10 mouse cellular contexts compared by ENCODE assay signal in the genomic region with DNA sequence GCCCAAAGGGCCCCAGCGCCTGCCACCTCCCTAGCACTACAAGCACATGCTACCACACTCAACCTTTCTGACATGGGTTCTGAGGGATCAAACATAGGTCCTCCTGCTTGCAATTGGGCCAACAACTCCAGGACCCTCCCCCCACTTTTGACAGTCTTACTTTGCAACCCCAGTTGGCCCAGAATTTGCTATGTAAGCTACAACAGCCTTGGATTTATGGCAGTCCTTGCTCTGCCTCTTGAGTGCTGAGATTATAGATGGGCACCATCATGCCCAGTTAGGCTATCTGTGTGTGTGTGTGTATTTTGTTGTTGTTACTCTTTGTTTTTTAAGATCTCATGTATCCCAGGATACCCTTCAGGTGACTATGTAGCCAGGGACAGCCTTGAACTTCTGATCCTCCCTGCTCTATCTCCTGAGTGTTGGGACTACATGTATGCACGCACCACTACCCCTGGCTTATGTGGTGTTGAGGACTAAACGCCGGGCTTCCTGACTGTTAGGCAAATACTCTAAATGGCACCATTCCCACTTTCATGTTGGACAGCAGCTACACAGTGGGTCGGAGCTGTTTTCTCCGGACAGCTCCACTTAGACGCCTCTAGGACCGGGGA. TPM values are rescaled to one million over a fixed set of nuclear protein-coding genes. Genes with fewer than 3 reads are reported as not detected.
DNase-seq lines count a peak whose midpoint lies in the region; ATAC-seq and TF ChIP-seq lines count a peak whose summit lies in the region.
"Had no signal": no experiment of that assay in that cellular context is flagged by ENCODE, and none has a peak within 500 bp of the region (broad histone marks: within the 10 kb centered on the region; RNA-seq: fewer than 3 reads in every experiment).

No protein-coding gene starts in this region.

- peak overlapping the region; percentile 93 to 95 for H3K27ac ChIP-seq in heart, embryonic 14.5 days (replicated peaks in 1 of 2; ENCODE audit: control insufficient read depth in 1 of 2, insufficient read depth in 1 of 2, low read depth in 2 of 2, low read length in 2 of 2)
- peak overlapping the region; percentile 98 for H3K27ac ChIP-seq in bone marrow macrophage, adult 2 months (ENCODE audit: insufficient read depth, low read depth, low read length)
- peak overlapping the region; percentile 62; the same call in 1 of the 2 replicates for H3K27ac ChIP-seq in hindbrain, embryonic 13.5 days
- no peak overlapping the region for H3K27ac ChIP-seq in midbrain, embryonic 11.5 days (ENCODE audit: low read depth, low read length)

- no peak for DNase-seq in heart, postnatal 25 days (ENCODE audit: low spot score)
- peak; percentile 86 for DNase-seq in midbrain, embryonic 11.5 days (ENCODE audit: low spot score, missing footprints)
- no peak for DNase-seq in urinary bladder, postnatal 4 days (ENCODE audit: low spot score in 2 of 2)
- DNase-seq in right cerebral cortex, postnatal 25 days, result no peak

- ATAC-seq in heart, embryonic 14.5 days (ENCODE audit: insufficient number of reproducible peaks, insufficient read depth, low FRiP score, low read depth), result no peak
- ATAC-seq in hindbrain, embryonic 13.5 days (ENCODE audit: low FRiP score), result peak; percentile 45
- ATAC-seq in midbrain, embryonic 11.5 days (ENCODE audit: low FRiP score), result peak; percentile 36
- ATAC-seq in monocyte, adult 5-6 weeks (replicated peaks; ENCODE audit: insufficient number of reproducible peaks, low FRiP score, low TSS enrichment, poor library complexity, severe bottlenecking), result no peak
- ATAC-seq: inflammation-experienced regulatory T-cells, adult 6 months had no signal

- intact Hi-C loops in heart, postnatal 25 days (cut with DNase I), result no loop called here

- TF ChIP-seq POLR2A in bone marrow macrophage, adult 2 months (IDR thresholded peaks at IDR 0.05; ENCODE audit: borderline replicate concordance, low read depth, low read length), result no peak

- H3K4me3 ChIP-seq in heart, embryonic 14.5 days (ENCODE audit: control insufficient read depth in 1 of 2, insufficient read depth in 1 of 2, low read depth in 1 of 2, low read length in 2 of 2), result peak overlapping the region; percentile 69 to 80
- H3K4me3 ChIP-seq in bone marrow macrophage, adult 2 months (ENCODE audit: insufficient read depth, low read length), result peak overlapping the region; percentile 51
- H3K4me3 ChIP-seq in hindbrain, embryonic 13.5 days, result peak overlapping the region; percentile 64
- H3K4me3 ChIP-seq in midbrain, embryonic 11.5 days (ENCODE audit: low read depth, low read length), result peak overlapping the region; percentile 60

- no peaks in the 10 kb centered on the region for H3K36me3 ChIP-seq in heart, embryonic 14.5 days (ENCODE audit: control insufficient read depth, insufficient read depth, low read length)
- no peaks in the 10 kb centered on the region for H3K36me3 ChIP-seq in hindbrain, embryonic 13.5 days
- H3K36me3 ChIP-seq in midbrain, embryonic 11.5 days (ENCODE audit: control insufficient read depth, insufficient read depth, low read length), result no peaks in the 10 kb centered on the region

- 19% methylated on average over 8 of the region's 8 CpGs for WGBS in heart, embryonic 14.5 days
- WGBS in hindbrain, embryonic 13.5 days, result 25% methylated on average over 8 of the region's 8 CpGs
- 20% methylated on average over 8 of the region's 8 CpGs for WGBS in midbrain, embryonic 11.5 days

- TF ChIP-seq CTCF in bone marrow macrophage, adult 2 months (IDR thresholded peaks at IDR 0.05; ENCODE audit: low read depth, low read length), result no peak

- no peaks in the 10 kb centered on the region for H3K9me3 ChIP-seq in heart, embryonic 14.5 days (ENCODE audit: control insufficient read depth, low read length)
- no peaks in the 10 kb centered on the region for H3K9me3 ChIP-seq in hindbrain, embryonic 13.5 days
- H3K9me3 ChIP-seq in midbrain, embryonic 11.5 days (ENCODE audit: control insufficient read depth, low read length), result no peaks in the 10 kb centered on the region

- H3K27me3 ChIP-seq in heart, embryonic 14.5 days (ENCODE audit: control insufficient read depth, insufficient read depth, low read length), result no peaks in the 10 kb centered on the region
- H3K27me3 ChIP-seq in hindbrain, embryonic 13.5 days, result no peaks in the 10 kb centered on the region
- no peaks in the 10 kb centered on the region for H3K27me3 ChIP-seq in midbrain, embryonic 11.5 days (ENCODE audit: control insufficient read depth, insufficient read depth, low read length)
- H3K27me3 ChIP-seq: Patski had no signal

- H3K4me1 ChIP-seq in heart, embryonic 14.5 days (ENCODE audit: control insufficient read depth in 2 of 2, insufficient read depth in 2 of 2, low read length in 2 of 2), result peaks cover 69 to 81% of the 10 kb centered on the region in 2 experiments
- H3K4me1 ChIP-seq in bone marrow macrophage, adult 2 months (ENCODE audit: control insufficient read depth, insufficient read depth, low read length), result peaks cover 62% of the 10 kb centered on the region
- H3K4me1 ChIP-seq in hindbrain, embryonic 13.5 days (replicated peaks), result peaks cover 54% of the 10 kb centered on the region
- H3K4me1 ChIP-seq in midbrain, embryonic 11.5 days (ENCODE audit: control insufficient read depth, insufficient read depth, low read length), result peaks cover 7% of the 10 kb centered on the region

- H3K9ac ChIP-seq in heart, embryonic 14.5 days (ENCODE audit: low read length), result peak overlapping the region; percentile 89
- peak overlapping the region; percentile 79 for H3K9ac ChIP-seq in hindbrain, embryonic 13.5 days
- no peak overlapping the region; the same call in 1 of the 2 replicates for H3K9ac ChIP-seq in midbrain, embryonic 11.5 days (ENCODE audit: low read length)

- peak overlapping the region; percentile 86 for H3K4me2 ChIP-seq in heart, embryonic 14.5 days (ENCODE audit: low read length)
- H3K4me2 ChIP-seq in hindbrain, embryonic 13.5 days, result peak overlapping the region; percentile 87
- H3K4me2 ChIP-seq in midbrain, embryonic 11.5 days, result peak overlapping the region; percentile 89

RNA-seq across cellular contexts. Expression of a gene that starts 2.4 kb away (rescaled TPM):
- 9.3 and 9.5 TPM in 2 replicates for polyA plus RNA-seq in heart, embryonic 14.5 days (2014; fragmentation: Nextera tagmentation; extraction: Ambion mirVana)
- 10 to 100 TPM; 35.3 to 58.5 TPM for total RNA-seq in heart, postnatal 25 days (2021)
- 34.5 and 34.7 TPM in 2 replicates for polyA plus RNA-seq in bone marrow macrophage, adult 2 months (2012; ENCODE audit: insufficient read depth, insufficient read length, missing spikeins)
- 1.6 and 2.4 TPM in 2 replicates for polyA plus RNA-seq in hindbrain, embryonic 13.5 days (2015; fragmentation: Nextera tagmentation; extraction: Ambion mirVana)
- 1.5 and 2.7 TPM in 2 replicates for polyA plus RNA-seq in midbrain, embryonic 11.5 days (2014; fragmentation: Nextera tagmentation; extraction: Ambion mirVana)
- total RNA-seq in monocyte, adult 5-6 weeks (2017), result 6.9 to 10.8 TPM (median 9.8 TPM) in 3 replicates

RNA-seq across cellular contexts. Expression of a gene that starts 25.2 kb away (rescaled TPM):
- 0.32 and 0.36 TPM in 2 replicates for polyA plus RNA-seq in heart, embryonic 14.5 days (2014; fragmentation: Nextera tagmentation; extraction: Ambion mirVana)
- under 1 TPM; 0.70 to 0.78 TPM for total RNA-seq in heart, postnatal 25 days (2021)
- 13.2 and 14.4 TPM in 2 replicates for polyA plus RNA-seq in bone marrow macrophage, adult 2 months (2012; ENCODE audit: insufficient read depth, insufficient read length, missing spikeins)
- polyA plus RNA-seq in hindbrain, embryonic 13.5 days (2015; fragmentation: Nextera tagmentation; extraction: Ambion mirVana), result 0.13 and 0.22 TPM in 2 replicates
- 0.12 and 0.29 TPM in 2 replicates for polyA plus RNA-seq in midbrain, embryonic 11.5 days (2014; fragmentation: Nextera tagmentation; extraction: Ambion mirVana)
- total RNA-seq in monocyte, adult 5-6 weeks (2017), result 28.4 to 51.7 TPM (median 32.7 TPM) in 3 replicates
- polyA plus RNA-seq: inflammation-experienced regulatory T-cells, adult 6 months had no signal

RNA-seq across cellular contexts. Expression of a gene that starts 27.5 kb away (rescaled TPM):
- not detected in 2 replicates for polyA plus RNA-seq in heart, embryonic 14.5 days (2014; fragmentation: Nextera tagmentation; extraction: Ambion mirVana)
- total RNA-seq in heart, postnatal 25 days (2021), result not detected
- not detected in 2 replicates for polyA plus RNA-seq in bone marrow macrophage, adult 2 months (2012; ENCODE audit: insufficient read depth, insufficient read length, missing spikeins)
- polyA plus RNA-seq in hindbrain, embryonic 13.5 days (2015; fragmentation: Nextera tagmentation; extraction: Ambion mirVana), result not detected in 2 replicates
- not detected in 2 replicates for polyA plus RNA-seq in midbrain, embryonic 11.5 days (2014; fragmentation: Nextera tagmentation; extraction: Ambion mirVana)
- total RNA-seq in monocyte, adult 5-6 weeks (2017), result not detected in 3 replicates
- polyA plus RNA-seq: inflammation-experienced regulatory T-cells, adult 6 months; Patski had no signal

RNA-seq across cellular contexts. Expression of a gene that starts 28.7 kb away (rescaled TPM):
- polyA plus RNA-seq in heart, embryonic 14.5 days (2014; fragmentation: Nextera tagmentation; extraction: Ambion mirVana), result 89.4 and 91.8 TPM in 2 replicates
- 10 to 100 TPM; 82.2 to 91.1 TPM for total RNA-seq in heart, postnatal 25 days (2021)
- 31.4 and 36.1 TPM in 2 replicates for polyA plus RNA-seq in bone marrow macrophage, adult 2 months (2012; ENCODE audit: insufficient read depth, insufficient read length, missing spikeins)
- polyA plus RNA-seq in hindbrain, embryonic 13.5 days (2015; fragmentation: Nextera tagmentation; extraction: Ambion mirVana), result 116 and 124 TPM in 2 replicates
- polyA plus RNA-seq in midbrain, embryonic 11.5 days (2014; fragmentation: Nextera tagmentation; extraction: Ambion mirVana), result 124 and 133 TPM in 2 replicates
- total RNA-seq in monocyte, adult 5-6 weeks (2017), result 9.5 to 46.4 TPM (median 15.2 TPM) in 3 replicates

RNA-seq across cellular contexts. Expression of a gene that starts 43.1 kb away (rescaled TPM):
- polyA plus RNA-seq in heart, embryonic 14.5 days (2014; fragmentation: Nextera tagmentation; extraction: Ambion mirVana), result 1.3 and 1.8 TPM in 2 replicates
- 1 to 10 TPM; 1.3 to 2.1 TPM for total RNA-seq in heart, postnatal 25 days (2021)
- not detected in 2 replicates for polyA plus RNA-seq in bone marrow macrophage, adult 2 months (2012; ENCODE audit: insufficient read depth, insufficient read length, missing spikeins)
- 7.6 and 7.9 TPM in 2 replicates for polyA plus RNA-seq in hindbrain, embryonic 13.5 days (2015; fragmentation: Nextera tagmentation; extraction: Ambion mirVana)
- polyA plus RNA-seq in midbrain, embryonic 11.5 days (2014; fragmentation: Nextera tagmentation; extraction: Ambion mirVana), result 1.9 and 2.5 TPM in 2 replicates
- total RNA-seq in monocyte, adult 5-6 weeks (2017), result 0.53 to 1.3 TPM in 2 of 3 replicates, not detected in the other
- polyA plus RNA-seq: inflammation-experienced regulatory T-cells, adult 6 months had no signal

Comparison
In these comparisons a context has a peak if more than half of its experiments do, and no peak if none do; other contexts are left out.
1. ATAC-seq: peak in hindbrain, embryonic 13.5 days (single experiment) and midbrain, embryonic 11.5 days (single experiment); none in heart, embryonic 14.5 days (single experiment) and monocyte, adult 5-6 weeks (single experiment).
2. RNA of a gene that starts 25.2 kb away (polyA plus RNA-seq): 13.2 to 14.4 TPM in bone marrow macrophage, adult 2 months; 0.32 to 0.36 TPM in heart, embryonic 14.5 days, 0.12 to 0.29 TPM in midbrain, embryonic 11.5 days and 0.13 to 0.22 TPM in hindbrain, embryonic 13.5 days; every median in the first group is over 10 times any median in the second.
3. Peak in every context shown above with its lines, with median percentiles within 50 percentile points of each other: H3K4me2 ChIP-seq and H3K4me3 ChIP-seq.